Mouse (Mus musculus) Patski (cell line): ENCODE measurements around the gene Slc29a2. TPM values are rescaled to one million over a fixed set of nuclear protein-coding genes. Genes with fewer than 3 reads are reported as not detected.

Source experiments
- ATAC-seq: fragments of 100-300 bp; one replicate; pipeline ENCODE4 v1.8.0; 2021
- CTCF ChIA-PET: fragments of 350-600 bp; sonication (Branson Sonifier 250); formaldehyde crosslinking; loops from one replicate; lab custom pipeline; 2022; ENCODE audit warnings: inconsistent platforms; lab: Charles Lee
- POLR2A ChIA-PET: fragments of 350-600 bp; sonication (Branson Sonifier 250); formaldehyde crosslinking; loops from one replicate; lab custom pipeline; 2022; ENCODE audit warnings: antibody characterized with exemption, inconsistent platforms; lab: Charles Lee
- DNase-seq: peaks from one replicate; pipeline ENCODE4 v3.0.0-alpha.2; 2011; ENCODE audit warnings: low read depth, low spot score
- H3K27me3 ChIP-seq: fragments of 371-371 bp; one replicate; pipeline ENCODE4 v1.5.1; 2021
- CTCF ChIP-seq: fragments of 100-300 bp; IDR thresholded peaks from one replicate; pipeline ENCODE4 v1.5.1; 2021
- in situ Hi-C: fragments of 300-500 bp; cut with MboI; formaldehyde crosslinking; loops from 3 replicates; pipeline ENCODE4 v1.11.1; 2018; ENCODE audit warnings: low pct_unique_long_range_greater_than_20kb, mixed read lengths
- polyA plus RNA-seq: library from polyadenylated mRNA; unstranded; gene quantifications from one replicate; pipeline ENCODE4 v1.2.3, GENCODE M21; 2021

Slc29a2 gene
- polyA plus RNA-seq, 1 experiment from 2014 or later: 15.8 TPM

DNA sequence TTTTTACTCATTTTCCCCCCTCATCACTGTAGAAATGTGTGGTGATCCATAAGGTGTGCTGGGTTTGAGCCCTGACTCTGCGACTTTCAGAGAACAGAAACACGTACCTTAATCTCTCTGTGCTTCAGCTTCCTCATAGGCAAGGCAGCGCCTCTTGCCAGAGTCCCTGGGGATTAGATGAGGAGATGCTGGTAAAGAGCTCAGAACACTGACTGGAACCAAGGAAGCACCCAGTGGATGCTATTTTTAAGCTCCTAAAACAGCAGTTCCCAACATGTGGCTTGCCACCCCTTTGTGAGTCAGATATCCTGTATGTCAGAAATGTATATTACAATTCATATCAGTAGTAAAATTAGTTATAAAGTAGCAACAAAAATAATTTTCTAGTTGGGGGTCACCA, 5.5 kb upstream of the Slc29a2 start:
- ChIA-PET CTCF (interaction anchor here (0.9 to 4.3 kb wide), 5 partner anchors 11 to 34 kb away, joined by 3 to 32 read pairs (median 3); partner anchors contain the start of genes AC124502.3, B4gat1 and Rin1), POLR2A (interaction anchor here (1.2 to 1.3 kb wide), 2 partner anchors 11 to 15 kb away, joined by 4 read pairs; no protein-coding TSS in a partner anchor)
- in situ Hi-C loops: loop anchor here (5.0 kb wide), 1 partner anchor 54 kb away; no protein-coding TSS in a partner anchor
- H3K27me3 ChIP-seq: no peaks in the 10 kb centered on the region
- no peak for DNase-seq
- no peak for TF ChIP-seq CTCF
- ATAC-seq: no peak

DNA sequence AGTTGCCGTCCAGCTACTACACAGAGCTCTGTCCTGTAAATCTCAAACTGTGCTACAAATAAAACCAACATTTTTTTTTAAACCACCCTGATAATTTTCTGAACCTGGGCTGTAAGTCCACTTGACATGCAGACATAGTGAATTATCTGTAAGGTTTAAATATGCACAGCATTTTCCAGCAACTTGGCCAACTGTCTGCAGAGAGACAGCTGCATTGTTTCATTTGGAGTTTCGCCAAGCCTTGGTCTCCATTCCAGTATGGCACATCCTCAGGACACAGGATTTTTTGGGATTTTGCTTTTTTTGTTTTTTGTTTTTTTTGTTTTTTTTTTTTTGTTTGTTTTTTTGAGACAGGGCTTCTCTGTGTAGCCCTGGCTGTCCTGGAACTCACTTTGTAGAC, 2.2 kb upstream of the Slc29a2 start:
- ATAC-seq (no peak), DNase-seq (no peak)
- ChIA-PET CTCF (interaction anchor here (1.0 kb wide), 1 partner anchor 18 kb away, joined by 5 read pairs; no protein-coding TSS in a partner anchor), POLR2A (no interaction called here)
- no peaks in the 10 kb centered on the region for H3K27me3 ChIP-seq
- in situ Hi-C loops: no loop called here
- no peak for TF ChIP-seq CTCF

DNA sequence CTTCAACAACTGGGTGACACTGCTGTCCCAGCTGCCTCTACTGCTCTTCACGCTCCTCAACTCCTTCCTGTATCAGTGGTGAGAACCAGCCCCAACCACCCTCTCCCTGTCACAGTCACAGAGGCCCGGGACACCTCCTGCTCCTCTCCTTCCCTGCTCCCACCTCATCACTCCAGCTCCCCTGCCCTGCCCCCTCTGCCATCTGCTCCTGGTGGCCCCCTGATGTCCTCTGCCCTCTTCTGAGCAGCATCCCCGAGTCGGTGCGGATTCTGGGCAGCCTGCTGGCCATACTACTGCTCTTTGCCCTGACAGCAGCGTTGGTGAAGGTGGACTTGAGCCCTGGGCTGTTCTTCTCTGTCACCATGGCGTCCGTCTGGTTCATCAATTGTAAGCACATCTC, 2.5 kb downstream of the Slc29a2 start:
- TF ChIP-seq CTCF: no peak
- in situ Hi-C loops: no loop called here
- ChIA-PET POLR2A (interaction anchor here (1.5 kb wide), 1 partner anchor 8 kb away, joined by 4 read pairs; no protein-coding TSS in a partner anchor), CTCF (no interaction called here)
- DNase-seq: no peak
- no peak for ATAC-seq
- no peaks in the 10 kb centered on the region for H3K27me3 ChIP-seq

DNA sequence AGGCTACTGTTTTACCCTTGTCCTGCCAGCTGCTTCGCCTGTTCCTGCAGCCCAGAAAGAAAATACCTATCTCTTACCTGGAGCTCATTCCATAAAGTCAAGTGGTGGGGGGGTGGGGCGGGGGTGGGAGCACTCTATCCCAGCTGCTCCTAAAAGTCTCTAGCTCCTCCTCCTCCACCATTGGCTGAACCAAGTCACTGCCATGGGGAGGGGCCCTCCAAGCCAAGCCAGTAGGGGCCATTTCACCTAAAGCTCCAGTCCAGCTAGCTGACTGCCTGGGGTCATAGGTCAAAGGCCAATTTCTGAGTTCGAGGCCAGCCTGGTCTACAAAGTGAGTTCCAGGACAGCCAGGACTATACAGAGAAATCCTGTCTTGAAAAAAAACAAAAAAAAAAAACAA, 9.0 kb downstream of the Slc29a2 start:
- no peaks in the 10 kb centered on the region for H3K27me3 ChIP-seq
- ChIA-PET CTCF (interaction anchor here (1.2 kb wide), 1 partner anchor 14 kb away, joined by 3 read pairs; no protein-coding TSS in a partner anchor), POLR2A (interaction anchor here (1.1 to 1.5 kb wide), 2 partner anchors 9 to 14 kb away, joined by 4 to 6 read pairs; partner anchors contain the start of gene Slc29a2)
- in situ Hi-C loops: no loop called here
- DNase-seq (no peak), ATAC-seq (no peak)
- no peak for TF ChIP-seq CTCF

DNA sequence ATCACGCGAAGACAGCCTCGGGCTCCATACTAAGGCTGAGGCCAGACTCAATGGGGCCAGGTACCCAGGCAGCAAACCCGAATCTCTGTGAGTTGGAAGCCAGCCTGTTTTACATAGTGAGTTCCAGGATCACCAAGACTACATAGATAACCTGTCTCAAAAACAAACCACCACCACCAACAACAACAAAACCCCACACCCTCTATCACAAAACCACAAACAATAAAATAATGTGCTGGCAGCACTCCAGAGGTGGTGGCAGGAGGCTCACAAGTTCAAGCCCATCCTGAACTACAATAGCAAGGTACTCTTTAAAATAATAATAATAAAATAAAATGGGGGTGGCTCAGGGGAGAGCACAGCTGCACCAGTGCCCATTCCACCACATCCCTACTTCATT, 12.9 kb downstream of the Slc29a2 start:
- in situ Hi-C loops: no loop called here
- no peaks in the 10 kb centered on the region for H3K27me3 ChIP-seq
- DNase-seq (no peak), ATAC-seq (no peak)
- no peak for TF ChIP-seq CTCF
- CTCF ChIA-PET: interaction anchor here (0.9 to 1.9 kb wide), 5 partner anchors 11 to 22 kb away, joined by 3 to 6 read pairs (median 3); no protein-coding TSS in a partner anchor
- POLR2A ChIA-PET: interaction anchor here (1.2 to 1.7 kb wide), 2 partner anchors 12 to 14 kb away, joined by 3 to 5 read pairs; partner anchors contain the start of genes Rin1 and Slc29a2

DNA sequence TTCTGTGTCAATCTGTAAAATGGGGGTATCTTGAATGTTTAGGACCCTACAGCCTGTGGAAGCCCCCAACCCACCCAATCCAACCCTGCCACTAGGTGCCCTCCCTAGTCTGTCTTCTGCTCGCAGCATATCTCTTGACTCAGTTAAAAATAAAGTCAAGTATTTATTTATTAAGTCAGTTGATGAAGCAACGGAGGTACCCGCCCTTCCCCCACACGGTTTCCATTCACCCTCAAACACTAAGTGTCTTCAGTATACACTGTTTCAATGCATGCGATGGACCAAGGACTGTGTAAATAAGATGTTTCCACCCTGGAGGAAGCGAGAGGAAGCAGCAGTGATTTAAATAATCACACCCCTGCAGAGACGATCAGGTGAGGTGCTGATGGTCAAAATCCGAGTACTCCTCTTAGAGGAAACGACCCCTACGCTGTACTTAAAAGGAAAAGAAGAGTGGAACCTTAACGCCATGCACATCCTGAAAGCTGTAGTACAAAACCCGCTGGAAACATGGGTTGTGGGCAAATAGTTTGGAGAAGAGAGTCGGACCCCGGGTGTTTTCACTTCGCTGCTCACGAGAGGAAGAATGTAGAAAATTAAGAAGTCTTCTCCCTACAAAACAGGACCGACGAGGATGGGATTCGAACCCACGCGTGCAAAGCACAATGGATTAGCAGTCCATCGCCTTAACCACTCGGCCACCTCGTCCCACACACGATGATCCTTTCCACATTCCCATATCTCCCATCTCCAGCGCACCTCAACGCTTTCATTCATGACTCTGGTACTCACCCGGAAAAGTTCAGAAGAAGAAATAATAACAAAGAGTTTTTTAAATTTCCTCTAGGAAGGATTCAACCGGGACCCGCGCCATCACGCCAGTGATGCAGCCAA, 14.3 kb downstream of the Slc29a2 start:
- in situ Hi-C loops: no loop called here
- DNase-seq: no peak
- no peaks in the 10 kb centered on the region for H3K27me3 ChIP-seq
- ChIA-PET POLR2A (interaction anchor here (1.2 to 2.4 kb wide), 3 partner anchors 10 to 14 kb away, joined by 3 to 14 read pairs (median 3); partner anchors contain the start of gene Slc29a2), CTCF (interaction anchor here (1.0 to 3.6 kb wide), 7 partner anchors 10 to 22 kb away, joined by 3 to 29 read pairs (median 4); partner anchors contain the start of gene Rin1)
- ATAC-seq: peak; percentile 1
- TF ChIP-seq CTCF: no peak

DNA sequence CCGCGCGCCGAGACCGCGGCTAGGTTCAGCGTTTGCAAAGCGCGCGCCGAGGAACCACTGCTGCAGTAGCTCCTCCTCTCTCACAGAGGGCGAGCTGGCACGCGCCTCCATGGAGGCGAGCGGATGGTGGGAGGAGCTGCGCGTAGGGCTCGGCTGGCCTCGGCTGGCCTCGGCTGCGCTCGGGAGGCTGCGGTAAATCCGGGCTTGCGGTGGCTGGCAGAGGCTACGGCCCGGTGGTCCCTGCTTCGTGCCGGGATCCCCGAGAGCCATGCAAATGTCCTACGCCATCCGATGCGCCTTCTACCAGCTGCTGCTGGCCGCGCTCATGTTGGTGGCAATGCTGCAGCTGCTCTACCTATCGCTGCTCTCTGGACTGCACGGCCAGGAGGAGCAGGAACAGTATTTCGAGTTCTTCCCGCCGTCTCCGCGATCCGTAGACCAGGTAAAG, 15.1 kb downstream of the Slc29a2 start, which contains the start of the genes B4gat1 and AC124502.3:
Gene B4gat1, plus strand, starts transcription at position 118 of the 448 bp plus-strand sequence.
Gene AC124502.3, plus strand, starts transcription at position 183 of the 448 bp plus-strand sequence.
- ChIA-PET POLR2A (interaction anchor here (0.6 to 2.4 kb wide), 4 partner anchors 9 to 187 kb away, joined by 3 to 14 read pairs (median 3); no protein-coding TSS in a partner anchor), CTCF (interaction anchor here (1.0 to 3.6 kb wide), 7 partner anchors 9 to 50 kb away, joined by 3 to 29 read pairs (median 4); partner anchors contain the start of genes Rin1 and Yif1a)
- H3K27me3 ChIP-seq: no peaks in the 10 kb centered on the region
- ATAC-seq: peak; percentile 83
- in situ Hi-C loops: no loop called here
- no peak for TF ChIP-seq CTCF
- no peak for DNase-seq

DNA sequence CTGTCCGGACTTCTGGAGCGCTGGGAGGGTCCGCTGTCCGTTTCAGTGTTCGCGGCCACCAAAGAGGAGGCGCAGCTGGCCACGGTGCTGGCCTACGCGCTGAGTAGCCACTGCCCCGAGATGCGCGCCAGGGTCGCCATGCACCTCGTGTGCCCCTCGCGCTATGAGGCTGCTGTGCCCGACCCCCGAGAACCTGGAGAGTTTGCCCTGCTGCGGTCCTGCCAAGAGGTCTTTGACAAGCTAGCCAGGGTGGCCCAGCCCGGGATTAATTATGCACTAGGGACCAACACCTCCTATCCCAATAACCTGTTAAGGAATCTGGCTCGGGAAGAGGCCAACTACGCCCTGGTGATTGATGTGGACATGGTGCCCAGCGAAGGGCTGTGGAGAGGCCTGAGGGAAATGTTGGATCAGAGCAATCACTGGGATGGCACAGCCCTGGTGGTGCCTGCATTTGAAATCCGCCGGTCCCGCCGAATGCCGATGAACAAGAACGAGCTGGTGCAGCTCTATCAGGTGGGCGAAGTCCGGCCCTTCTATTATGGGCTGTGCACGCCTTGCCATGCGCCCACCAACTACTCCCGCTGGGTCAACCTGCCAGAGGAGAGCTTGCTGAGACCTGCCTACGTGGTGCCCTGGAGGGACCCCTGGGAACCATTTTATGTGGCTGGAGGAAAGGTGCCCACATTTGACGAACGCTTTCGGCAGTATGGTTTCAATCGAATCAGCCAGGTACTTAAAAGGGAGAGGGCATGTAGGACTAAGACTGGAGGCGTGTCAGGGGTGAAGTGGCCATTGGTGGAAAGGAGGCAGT, 15.8 kb downstream of the Slc29a2 start:
- POLR2A ChIA-PET: interaction anchor here (0.7 to 2.4 kb wide), 4 partner anchors 8 to 27 kb away, joined by 3 to 14 read pairs (median 4); no protein-coding TSS in a partner anchor
- in situ Hi-C loops: no loop called here
- ATAC-seq (no peak), DNase-seq (no peak)
- TF ChIP-seq CTCF: no peak
- no peaks in the 10 kb centered on the region for H3K27me3 ChIP-seq
- CTCF ChIA-PET: interaction anchor here (1.0 to 3.6 kb wide), 8 partner anchors 8 to 77 kb away, joined by 3 to 29 read pairs (median 4); partner anchors contain the start of genes Rin1 and Yif1a

DNA sequence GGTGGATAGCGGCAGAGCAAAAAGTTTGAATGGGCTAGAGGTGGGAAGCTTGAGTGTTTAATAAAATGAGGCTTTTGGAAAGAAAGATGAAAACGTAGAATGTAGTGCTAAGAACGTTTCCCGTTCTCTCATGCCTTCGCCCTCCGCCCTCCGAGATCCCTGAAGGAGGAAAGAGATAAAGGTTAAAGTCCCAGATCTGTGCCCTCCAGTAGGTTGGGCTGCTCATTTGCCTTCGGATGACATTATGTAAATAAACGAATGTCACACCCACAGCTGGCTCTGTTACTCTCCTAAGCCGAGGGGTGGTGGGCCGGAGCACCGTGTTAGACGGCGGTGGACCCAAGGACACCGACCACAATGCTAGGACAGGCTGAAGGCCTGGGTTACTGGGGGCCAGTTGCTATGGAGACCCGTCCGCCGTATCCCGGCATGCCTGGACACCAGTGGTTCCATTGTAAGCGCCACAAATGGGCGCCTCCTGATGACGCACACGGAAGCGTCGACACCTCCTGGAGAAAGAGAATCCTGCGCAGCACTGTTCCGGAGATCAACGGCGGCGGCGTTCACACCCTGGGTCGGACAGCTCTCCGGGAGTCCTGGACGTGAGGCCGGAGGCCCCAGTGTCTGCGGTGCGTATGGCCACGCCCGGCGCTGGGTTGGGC, 17.3 kb downstream of the Slc29a2 start, which contains the start of gene Brms1:
Gene Brms1, plus strand, starts transcription at position 493 of the 662 bp plus-strand sequence.
- no peak for TF ChIP-seq CTCF
- CTCF ChIA-PET: interaction anchor here (1.2 to 3.6 kb wide), 4 partner anchors 11 to 78 kb away, joined by 3 to 29 read pairs (median 4); partner anchors contain the start of gene Rin1
- POLR2A ChIA-PET: interaction anchor here (0.6 to 1.1 kb wide), 2 partner anchors 9 to 648 kb away, joined by 4 to 5 read pairs; no protein-coding TSS in a partner anchor
- no peak for DNase-seq
- H3K27me3 ChIP-seq: no peaks in the 10 kb centered on the region
- in situ Hi-C loops: no loop called here
- ATAC-seq: peak; percentile 40
